Mouse (Mus musculus) kidney, adult 9 months (tissue): Measurements from ENCODE around the gene Jade2.

Source experiments
- DNase-seq: peaks from one replicate; pipeline ENCODE4 v3.0.0; 2022

Jade2 gene

DNA sequence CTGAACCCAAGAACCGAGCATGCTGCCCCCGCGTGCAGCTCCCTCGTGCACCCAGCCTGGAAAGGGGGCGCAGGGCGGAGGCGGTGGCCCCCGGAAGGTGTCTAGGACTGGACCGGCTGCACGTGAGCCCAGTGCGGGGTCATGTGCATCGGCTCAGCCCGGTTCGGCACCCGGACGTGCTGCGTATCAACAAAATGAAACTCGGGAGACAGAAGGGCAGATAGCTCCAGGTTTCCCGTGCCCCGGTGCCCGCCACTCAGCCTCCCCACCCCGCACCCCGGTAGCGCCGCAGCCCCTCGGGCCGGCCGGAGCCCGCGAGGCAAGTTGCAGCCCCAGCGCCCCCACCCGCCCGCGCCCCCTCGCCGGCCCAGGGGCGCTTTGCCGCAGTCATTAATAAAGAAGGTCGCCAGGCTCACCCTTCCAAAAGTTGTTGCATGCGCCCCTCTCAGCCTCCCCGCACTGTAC is 805 bp downstream of the Jade2 start:
- peak; percentile 79 for DNase-seq

GRCm38 (mm10) chr11:51855818-51856615 is 1.4 kb downstream of the Jade2 start:
- peak; percentile 84 for DNase-seq

DNA sequence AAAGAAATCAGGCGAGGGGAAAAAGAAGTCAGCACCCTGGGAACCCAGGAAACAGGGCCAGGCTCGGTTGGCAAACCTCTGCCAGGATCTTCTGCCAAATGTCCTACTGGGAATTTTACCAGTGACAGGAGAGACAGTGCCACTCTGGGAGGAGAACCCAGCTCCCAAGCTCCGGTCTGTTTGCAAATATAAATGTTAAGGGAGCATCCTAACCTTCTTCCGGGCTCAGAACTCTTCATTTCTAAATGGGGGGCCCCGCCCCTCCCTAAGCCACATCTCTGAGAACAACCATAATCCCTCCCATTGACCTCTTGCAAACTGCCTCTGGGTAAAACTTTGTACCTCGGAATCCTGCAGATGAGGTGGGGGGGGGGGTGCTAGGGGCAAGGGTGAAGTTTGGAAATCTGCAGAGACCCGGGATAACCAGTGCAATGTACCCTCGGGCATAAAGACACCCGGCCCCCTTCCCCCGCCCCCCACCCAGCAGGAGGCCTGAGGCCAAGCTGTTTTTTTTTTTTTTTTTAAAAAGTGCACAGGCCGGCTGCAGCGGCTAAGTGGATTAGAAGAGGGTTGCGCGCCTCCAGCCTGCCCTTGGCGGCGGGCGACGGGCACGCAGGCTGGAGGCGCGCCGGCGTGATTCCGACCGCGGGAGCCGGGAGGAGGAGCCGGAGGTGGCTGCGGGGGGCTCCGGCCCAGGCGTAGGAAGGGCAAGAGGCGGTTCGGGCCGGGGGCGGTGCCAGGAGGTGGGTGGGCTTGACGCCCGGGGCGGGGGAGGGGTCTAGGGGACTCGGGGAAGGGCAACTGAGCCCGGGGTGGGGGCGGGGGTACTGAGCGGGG is 2.3 kb downstream of the Jade2 start:
- peak; percentile 68 for DNase-seq

DNA sequence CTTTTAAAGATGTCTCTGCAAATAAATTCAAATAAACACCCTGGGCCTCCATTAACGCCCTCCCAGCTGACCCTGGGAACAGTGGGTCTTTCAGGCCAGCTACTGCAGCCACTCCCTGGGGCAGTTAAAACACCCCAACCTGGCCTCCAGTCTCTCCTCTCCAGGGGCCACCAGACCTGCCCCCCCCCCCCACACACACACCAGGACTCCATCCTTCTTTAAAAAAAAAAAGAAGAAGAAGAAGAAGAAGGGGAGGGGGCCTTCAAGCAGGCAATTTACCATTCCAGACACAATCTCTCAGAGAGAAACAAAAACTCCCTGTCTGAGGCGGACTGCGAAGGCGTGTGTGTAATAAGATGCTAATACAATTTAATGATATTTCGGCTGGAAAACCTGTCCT is 4.9 kb downstream of the Jade2 start:
- DNase-seq = no peak

DNA sequence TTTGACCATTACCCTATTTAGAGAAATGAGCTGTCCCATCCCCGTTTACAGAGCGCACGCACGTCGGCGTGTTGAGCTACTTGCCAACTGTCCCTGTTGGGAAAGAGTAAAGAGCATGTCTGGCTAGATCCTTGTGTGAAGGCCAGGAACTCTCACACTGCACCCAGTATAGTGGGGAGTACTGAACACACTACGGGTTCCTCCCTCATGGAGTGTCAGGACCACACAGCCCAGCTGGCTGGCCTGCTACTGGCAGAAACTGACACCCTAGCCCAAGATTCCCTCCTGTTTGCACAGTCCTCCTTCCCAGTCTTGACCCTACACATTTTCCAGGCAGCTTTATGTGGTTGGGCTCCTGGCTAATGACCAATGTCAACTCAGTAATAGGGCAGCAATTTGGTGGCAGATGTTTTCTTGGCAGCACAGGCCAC is 5.3 kb downstream of the Jade2 start:
- no peak for DNase-seq

GRCm38 (mm10) chr11:51850741-51851330 is 6.6 kb downstream of the Jade2 start:
- DNase-seq = no peak

DNA sequence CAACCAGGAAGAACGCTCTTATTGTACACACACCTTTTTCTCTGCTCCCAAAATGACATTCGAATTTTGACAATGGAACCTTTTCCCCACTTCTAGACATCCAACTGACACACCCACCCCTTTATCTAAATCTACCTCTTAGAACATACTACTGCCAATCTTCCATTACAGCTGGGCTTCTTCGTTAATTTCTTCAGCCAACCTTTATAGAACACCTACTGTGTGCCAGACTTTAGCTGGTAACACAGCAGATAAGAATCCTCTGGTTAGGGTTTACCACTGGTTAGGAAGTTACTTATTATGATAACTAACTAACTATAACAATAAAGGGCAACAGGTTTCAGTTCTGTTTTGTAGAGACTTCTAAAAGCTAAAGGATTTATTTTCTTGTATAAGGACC is 9.1 kb downstream of the Jade2 start:
- DNase-seq = no peak

GRCm38 (mm10) chr11:51847902-51848301 is 9.6 kb downstream of the Jade2 start:
- no peak for DNase-seq

- no peak for DNase-seq
Observed at GRCm38 (mm10) chr11:51845981-51846883, 11.2 kb downstream of the Jade2 start.

GRCm38 (mm10) chr11:51844529-51845098 is 12.8 kb downstream of the Jade2 start:
- no peak for DNase-seq

- DNase-seq = no peak
Observed at GRCm38 (mm10) chr11:51843898-51844297, 13.6 kb downstream of the Jade2 start.

DNA sequence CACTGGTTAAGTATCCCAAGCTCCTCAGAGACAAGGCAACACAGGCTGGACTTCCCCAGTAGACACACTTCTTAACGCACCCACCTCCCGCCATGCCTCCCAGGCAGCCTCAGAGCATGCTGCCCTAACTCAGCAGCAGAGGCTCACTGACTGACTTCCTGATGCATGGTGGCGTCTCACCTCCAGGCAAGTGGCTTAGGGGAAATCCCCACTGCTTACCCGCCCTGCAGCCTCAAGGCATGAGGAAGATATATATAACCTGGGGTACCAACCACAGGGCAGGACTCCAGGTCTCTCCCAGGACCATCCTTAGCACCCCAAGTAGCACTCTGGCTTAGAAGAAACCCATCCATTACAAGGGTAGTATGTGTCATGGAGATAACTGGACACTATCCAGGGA is 14.3 kb downstream of the Jade2 start:
- DNase-seq = no peak

DNA sequence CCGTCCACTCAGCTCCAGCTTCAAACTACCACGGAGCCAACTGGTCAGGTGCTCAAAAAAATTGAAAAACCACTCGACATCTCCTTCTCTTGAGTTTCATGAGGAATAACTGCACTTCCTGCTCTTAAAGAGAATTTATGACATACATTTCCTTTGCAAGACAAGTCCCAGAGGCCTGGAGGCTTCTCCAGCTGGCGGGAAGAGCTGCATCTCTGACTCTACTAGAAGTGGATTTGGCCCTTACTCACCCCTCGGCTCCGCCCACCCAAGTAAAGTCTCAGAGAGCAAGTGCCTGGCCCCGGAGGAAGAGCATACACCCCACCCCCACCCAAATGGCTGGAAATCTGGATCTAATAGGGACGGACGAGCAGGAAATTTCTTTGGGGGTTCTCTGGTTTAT is 16.3 kb downstream of the Jade2 start:
- peak; percentile 59 for DNase-seq

GRCm38 (mm10) chr11:51840657-51841056 is 16.8 kb downstream of the Jade2 start:
- no peak for DNase-seq

- no peak for DNase-seq
Observed at GRCm38 (mm10) chr11:51839973-51840372, 17.5 kb downstream of the Jade2 start.

DNA sequence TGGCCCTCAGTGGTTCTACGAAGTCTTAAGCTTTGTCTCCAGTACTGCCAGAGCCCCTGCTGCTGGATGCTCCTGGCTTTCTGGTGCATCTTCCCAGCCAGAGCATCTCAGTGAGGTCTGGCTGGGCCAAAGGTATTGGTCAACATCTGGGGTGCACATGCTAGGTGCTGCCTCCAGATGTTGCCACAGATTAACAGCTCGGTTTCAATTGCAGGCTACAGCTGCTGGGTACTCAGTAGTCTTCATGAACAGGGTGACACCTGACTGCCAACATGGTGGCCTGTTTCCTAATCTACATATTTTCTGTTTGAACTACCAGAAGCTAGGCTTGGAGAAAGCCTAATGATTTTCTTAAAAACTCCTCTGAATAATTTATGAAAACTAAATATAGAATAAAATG is 18.3 kb downstream of the Jade2 start:
- DNase-seq = no peak

GRCm38 (mm10) chr11:51837164-51838153 is 20.0 kb downstream of the Jade2 start:
- DNase-seq = no peak

- DNase-seq = no peak
Observed at GRCm38 (mm10) chr11:51836506-51836905, 20.9 kb downstream of the Jade2 start.

DNA sequence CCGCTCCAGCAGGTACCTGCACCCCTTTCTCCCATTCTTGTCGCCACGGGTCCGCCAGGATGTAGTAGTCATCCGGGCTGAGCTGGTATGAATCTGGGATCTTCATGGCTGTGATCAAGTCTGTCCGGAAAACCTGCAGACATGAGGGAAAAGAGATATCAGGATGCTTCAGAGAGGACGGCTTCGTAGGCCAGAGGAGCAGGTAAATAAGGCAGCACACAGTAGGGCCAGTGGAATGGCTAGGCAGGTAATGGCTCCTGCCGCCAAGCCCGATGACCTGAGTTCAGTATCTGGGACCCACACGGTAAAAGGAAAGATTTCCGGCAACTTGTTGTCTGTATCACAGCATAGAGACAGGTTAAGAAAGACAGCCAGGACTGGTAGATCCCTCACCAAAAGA is 21.9 kb downstream of the Jade2 start:
- DNase-seq = no peak

GRCm38 (mm10) chr11:51834067-51834411 is 23.4 kb downstream of the Jade2 start:
- no peak for DNase-seq
